Mouse (Mus musculus) heart, embryonic 11.5 days (tissue): ENCODE data around the gene Tmem79. TPM values are rescaled to one million over a fixed set of nuclear protein-coding genes. Genes with fewer than 3 reads are reported as not detected.
"Not testable (repeated sequence)": the region's sequence is repeated elsewhere in the genome, so short reads cannot be mapped to it uniquely, and the experiment has no call there.

Source experiments
- ATAC-seq: fragments of 200-750 bp; cut with Nextera tagmentation; replicated peaks from 2 replicates; pipeline ENCODE4 v1.8.0; 2017; ENCODE audit warnings: moderate library complexity; ENCODE audit not compliant: insufficient number of reproducible peaks, low FRiP score, low TSS enrichment
- H3K27ac ChIP-seq: fragments of 300-500 bp; sonication (generic); 2 replicates; pipeline ENCODE4 v1.5.1; 2014; ENCODE audit warnings: mild to moderate bottlenecking, low read depth, low read length
- H3K27me3 ChIP-seq: fragments of 300-500 bp; sonication (generic); 2 replicates; pipeline ENCODE4 v1.6.1; 2014; ENCODE audit warnings: mild to moderate bottlenecking, low read length, mixed read lengths; ENCODE audit not compliant: control insufficient read depth, insufficient read depth
- H3K36me3 ChIP-seq: fragments of 300-500 bp; sonication (generic); 2 replicates; pipeline ENCODE4 v1.6.1; 2014; ENCODE audit warnings: mild to moderate bottlenecking, low read length, moderate library complexity, mixed read lengths; ENCODE audit not compliant: control insufficient read depth, insufficient read depth
- H3K4me1 ChIP-seq: fragments of 300-500 bp; sonication (generic); 2 replicates; pipeline ENCODE4 v1.6.1; 2014; ENCODE audit warnings: low read length; ENCODE audit not compliant: control insufficient read depth, insufficient read depth
- H3K4me2 ChIP-seq: fragments of 300-500 bp; sonication (generic); 2 replicates; pipeline ENCODE4 v1.6.1; 2014; ENCODE audit warnings: mild to moderate bottlenecking, moderate library complexity
- H3K4me3 ChIP-seq: fragments of 300-500 bp; sonication (generic); 2 replicates; pipeline ENCODE4 v1.5.1; 2014; ENCODE audit warnings: low read depth, low read length
- H3K9ac ChIP-seq: fragments of 300-500 bp; sonication (generic); 2 replicates; pipeline ENCODE4 v1.6.1; 2014; ENCODE audit warnings: mild to moderate bottlenecking, low read depth, low read length, moderate library complexity
- H3K9me3 ChIP-seq: fragments of 300-500 bp; sonication (generic); replicated peaks from 2 replicates; pipeline ENCODE4 v1.6.1; 2016; ENCODE audit warnings: low read length; ENCODE audit not compliant: control insufficient read depth
- WGBS: fragments of 180-500 bp; shearing (Covaris S2); extraction: QIAGEN DNeasy Blood & Tissue Kit; methylation state at CpG from one replicate; pipeline ENCODE4 v1.1.7; 2014; ENCODE audit not compliant: insufficient replicate concordance; 5-methylcytosine and 5-hydroxymethylcytosine counted together
- polyA plus RNA-seq: library from polyadenylated mRNA; unstranded; fragments of >200 nt; fragmentation: Nextera tagmentation; extraction: Ambion mirVana; gene quantifications from 2 replicates; pipeline ENCODE4 v1.2.1, GENCODE M21; 2014

The Tmem79 gene
- polyA plus RNA-seq, 1 experiment from 2014 or later = 1.3 TPM

GRCm38 (mm10) chr3:88284815-88285564 lies 51.0 kb downstream of the Tmem79 start:
- H3K4me1 ChIP-seq, H3K9ac ChIP-seq, H3K36me3 ChIP-seq, H3K4me3 ChIP-seq, H3K9me3 ChIP-seq, ATAC-seq, H3K4me2 ChIP-seq, H3K27ac ChIP-seq, H3K27me3 ChIP-seq: not testable (repeated sequence)
- 90% methylated on average over 14 of the region's 14 CpGs for WGBS

GRCm38 (mm10) chr3:88281141-88281916 lies 54.6 kb downstream of the Tmem79 start:
- 63% methylated on average over 11 of the region's 11 CpGs for WGBS
- not testable (repeated sequence) for H3K36me3 ChIP-seq, H3K4me1 ChIP-seq, H3K9me3 ChIP-seq, ATAC-seq, H3K4me3 ChIP-seq, H3K27me3 ChIP-seq, H3K4me2 ChIP-seq, H3K27ac ChIP-seq, H3K9ac ChIP-seq

- 87% methylated on average over 2 of the region's 2 CpGs for WGBS
- Histone ChIP-seq H3K4me1 (no peaks in the 10 kb centered on the region), H3K36me3 (no peaks in the 10 kb centered on the region), H3K4me3 (no peak overlapping the region), H3K27me3 (no peaks in the 10 kb centered on the region), H3K9me3 (no peaks in the 10 kb centered on the region), H3K27ac (no peak overlapping the region), H3K9ac (no peak overlapping the region), H3K4me2 (no peak overlapping the region)
- no peak for ATAC-seq
These were observed 55.9 kb downstream of the Tmem79 start for GRCm38 (mm10) chr3:88280035-88280434.

Other genes with a start within 250 kb of the Tmem79 start
- gene Mef2d, start 193.8 kb downstream of the Tmem79 start, polyA plus RNA-seq = 39.8 and 45.1 TPM in 2 replicates
- gene Rhbg, start 81.4 kb downstream of the Tmem79 start, polyA plus RNA-seq = 0.10 TPM in 1 of 2 replicates, not detected in the other
- gene Gm38392, start 48.9 kb downstream of the Tmem79 start, polyA plus RNA-seq = 0.31 TPM in 1 of 2 replicates, not detected in the other
- gene Tsacc, start 39.1 kb downstream of the Tmem79 start, polyA plus RNA-seq = 12.8 and 14.9 TPM in 2 replicates
- gene Cct3, start 39.0 kb downstream of the Tmem79 start, polyA plus RNA-seq = 491 and 516 TPM in 2 replicates
- gene Glmp, start 11.1 kb downstream of the Tmem79 start, polyA plus RNA-seq = 106 and 118 TPM in 2 replicates
- 35.2 and 37.8 TPM in 2 replicates for gene Smg5, start 112 bp upstream of the Tmem79 start, polyA plus RNA-seq
- gene Paqr6, start 28.4 kb upstream of the Tmem79 start, polyA plus RNA-seq = 2.7 and 3.0 TPM in 2 replicates
- not detected in 2 replicates for gene Bglap3, start 36.6 kb upstream of the Tmem79 start, polyA plus RNA-seq
- gene Bglap2, start 42.6 kb upstream of the Tmem79 start, polyA plus RNA-seq = not detected in 2 replicates
- not detected in 2 replicates for gene Bglap, start 48.3 kb upstream of the Tmem79 start, polyA plus RNA-seq
- 115 and 118 TPM in 2 replicates for gene Pmf1, start 74.2 kb upstream of the Tmem79 start, polyA plus RNA-seq
- 14.8 and 15.6 TPM in 2 replicates for gene Slc25a44, start 89.0 kb upstream of the Tmem79 start, polyA plus RNA-seq
- gene Sema4a, start 125.0 kb upstream of the Tmem79 start, polyA plus RNA-seq = 0.80 and 0.92 TPM in 2 replicates
- gene Lmna, start 173.8 kb upstream of the Tmem79 start, polyA plus RNA-seq = 78.2 and 82.0 TPM in 2 replicates
- 16.5 and 16.9 TPM in 2 replicates for gene Mex3a, start 196.2 kb upstream of the Tmem79 start, polyA plus RNA-seq
- gene Rab25, start 212.2 kb upstream of the Tmem79 start, polyA plus RNA-seq = 0.21 TPM in 1 of 2 replicates, not detected in the other
- 86.9 and 110 TPM in 2 replicates for gene Lamtor2, start 216.9 kb upstream of the Tmem79 start, polyA plus RNA-seq
- 48.8 and 49.5 TPM in 2 replicates for gene Ubqln4, start 217.6 kb upstream of the Tmem79 start, polyA plus RNA-seq
- 206 and 229 TPM in 2 replicates for gene Ssr2, start 239.7 kb upstream of the Tmem79 start, polyA plus RNA-seq